Mouse (Mus musculus): ENCODE measurements around the gene 2210011C24Rik. TPM values are rescaled to one million over a fixed set of nuclear protein-coding genes. Genes with fewer than 3 reads are reported as not detected.

Gene 2210011C24Rik
- 0.35 and 1.1 TPM in 2 replicates for polyA plus RNA-seq (2012; rRNA removed)
- polyA plus RNA-seq (2014; fragmentation: Nextera tagmentation; extraction: Ambion mirVana): 0.44 and 2.0 TPM in 2 replicates

GRCm38 (mm10) chr8:84011705-84012498 is at the start of gene 2210011C24Rik:
TSS of gene 2210011C24Rik (minus strand) at chr8:84012171.
- ATAC-seq (ENCODE audit: low FRiP score, low read depth) (no peak), DNase-seq (ENCODE audit: low spot score) (no peak)
- H3K4me1 ChIP-seq (ENCODE audit: control insufficient read depth, insufficient read depth, low read length): peaks cover 23% of the 10 kb centered on the region
- H3K27me3 ChIP-seq (ENCODE audit: control insufficient read depth, insufficient read depth, low read length): peaks cover 40% of the 10 kb centered on the region
- WGBS: under 1% methylated on average over 45 of the region's 45 CpGs
- peak within 1 kb of the TSS; percentile 95 for H3K4me2 ChIP-seq (replicated peaks; ENCODE audit: low read depth, low read length, severe bottlenecking)
- no peaks in the 10 kb centered on the region for H3K9me3 ChIP-seq (ENCODE audit: control insufficient read depth, low read length)
- H3K27ac ChIP-seq (replicated peaks; ENCODE audit: low read depth, low read length): no peak within 1 kb of the TSS
- H3K36me3 ChIP-seq (ENCODE audit: control insufficient read depth, insufficient read depth, low read length): no peaks in the 10 kb centered on the region
- TF ChIP-seq POLR2A (IDR thresholded peaks at IDR 0.05; ENCODE audit: borderline replicate concordance, extremely low read depth, insufficient read depth, insufficient read length): no peak
- peak within 1 kb of the TSS; percentile 49 for H3K9ac ChIP-seq (ENCODE audit: low read depth, low read length, severe bottlenecking)
- peak within 1 kb of the TSS; percentile 57 for H3K4me3 ChIP-seq (replicated peaks; ENCODE audit: low read length)

GRCm38 (mm10) chr8:84060245-84060644 is 48.3 kb upstream of the 2210011C24Rik start:
- Histone ChIP-seq H3K36me3 (ENCODE audit: control insufficient read depth, insufficient read depth, low read length) (no peaks in the 10 kb centered on the region), H3K9ac (ENCODE audit: low read depth, low read length, severe bottlenecking) (no peak overlapping the region), H3K27me3 (ENCODE audit: control insufficient read depth, insufficient read depth, low read length) (no peaks in the 10 kb centered on the region), H3K9me3 (ENCODE audit: control insufficient read depth, low read length) (no peaks in the 10 kb centered on the region), H3K4me2 (replicated peaks; ENCODE audit: low read depth, low read length, severe bottlenecking) (no peak overlapping the region), H3K27ac (replicated peaks; ENCODE audit: low read depth, low read length) (no peak overlapping the region), H3K4me3 (replicated peaks; ENCODE audit: low read length) (no peak overlapping the region), H3K4me1 (ENCODE audit: control insufficient read depth, insufficient read depth, low read length) (no peaks in the 10 kb centered on the region)
- WGBS: 86% methylated on average over 2 of the region's 2 CpGs
- DNase-seq (ENCODE audit: low spot score): no peak
- ATAC-seq (ENCODE audit: low FRiP score, low read depth): no peak
- no peak for TF ChIP-seq POLR2A (IDR thresholded peaks at IDR 0.05; ENCODE audit: borderline replicate concordance, extremely low read depth, insufficient read depth, insufficient read length)

DNA sequence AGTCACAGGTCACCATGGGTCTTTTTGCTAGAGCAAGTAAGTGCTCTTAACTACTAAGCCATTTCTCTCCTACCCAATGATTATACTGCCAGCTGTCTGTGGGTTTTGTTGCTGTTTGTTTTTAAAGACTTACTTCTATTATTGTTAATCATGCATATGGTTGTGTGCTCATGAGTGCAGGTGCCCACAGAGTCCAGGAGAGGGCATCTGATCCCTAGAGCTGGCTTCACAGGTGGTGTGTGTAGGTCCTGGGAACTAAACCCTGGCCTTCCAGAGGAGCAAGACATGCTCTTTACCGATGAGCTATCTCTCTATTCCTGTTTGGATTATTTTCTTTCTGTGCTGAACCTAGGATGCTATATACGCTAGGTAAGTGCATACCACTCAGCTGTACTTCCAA is 47.3 kb upstream of the 2210011C24Rik start:
- 94% methylated on average over 2 of the region's 2 CpGs for WGBS
- H3K4me3 ChIP-seq (replicated peaks; ENCODE audit: low read length): no peak overlapping the region
- TF ChIP-seq POLR2A (IDR thresholded peaks at IDR 0.05; ENCODE audit: borderline replicate concordance, extremely low read depth, insufficient read depth, insufficient read length): no peak
- H3K9me3 ChIP-seq (ENCODE audit: control insufficient read depth, low read length): no peaks in the 10 kb centered on the region
- H3K9ac ChIP-seq (ENCODE audit: low read depth, low read length, severe bottlenecking): no peak overlapping the region
- H3K4me1 ChIP-seq (ENCODE audit: control insufficient read depth, insufficient read depth, low read length): no peaks in the 10 kb centered on the region
- H3K27me3 ChIP-seq (ENCODE audit: control insufficient read depth, insufficient read depth, low read length): no peaks in the 10 kb centered on the region
- DNase-seq (ENCODE audit: low spot score) (no peak), ATAC-seq (ENCODE audit: low FRiP score, low read depth) (no peak)
- no peaks in the 10 kb centered on the region for H3K36me3 ChIP-seq (ENCODE audit: control insufficient read depth, insufficient read depth, low read length)
- no peak overlapping the region for H3K27ac ChIP-seq (replicated peaks; ENCODE audit: low read depth, low read length)
- H3K4me2 ChIP-seq (replicated peaks; ENCODE audit: low read depth, low read length, severe bottlenecking): no peak overlapping the region

GRCm38 (mm10) chr8:84057827-84058226 is 45.9 kb upstream of the 2210011C24Rik start:
- no peak overlapping the region for H3K4me3 ChIP-seq (replicated peaks; ENCODE audit: low read length)
- no peaks in the 10 kb centered on the region for H3K9me3 ChIP-seq (ENCODE audit: control insufficient read depth, low read length)
- H3K4me1 ChIP-seq (ENCODE audit: control insufficient read depth, insufficient read depth, low read length): no peaks in the 10 kb centered on the region
- ATAC-seq (ENCODE audit: low FRiP score, low read depth): no peak
- DNase-seq (ENCODE audit: low spot score): no peak
- no peak overlapping the region for H3K4me2 ChIP-seq (replicated peaks; ENCODE audit: low read depth, low read length, severe bottlenecking)
- no peak overlapping the region for H3K27ac ChIP-seq (replicated peaks; ENCODE audit: low read depth, low read length)
- no peak for TF ChIP-seq POLR2A (IDR thresholded peaks at IDR 0.05; ENCODE audit: borderline replicate concordance, extremely low read depth, insufficient read depth, insufficient read length)
- 87% methylated on average over 1 of the region's 1 CpGs for whole genome bisulfite sequencing
- no peak overlapping the region for H3K9ac ChIP-seq (ENCODE audit: low read depth, low read length, severe bottlenecking)
- no peaks in the 10 kb centered on the region for H3K36me3 ChIP-seq (ENCODE audit: control insufficient read depth, insufficient read depth, low read length)
- H3K27me3 ChIP-seq (ENCODE audit: control insufficient read depth, insufficient read depth, low read length): no peaks in the 10 kb centered on the region

GRCm38 (mm10) chr8:84053229-84053628 is 41.3 kb upstream of the 2210011C24Rik start:
- 92% methylated on average over 5 of the region's 5 CpGs for WGBS

More at GRCm38 (mm10) chr8:84053229-84053628, 41.3 kb upstream of the 2210011C24Rik start:
- no peak overlapping the region for H3K4me3 ChIP-seq (replicated peaks; ENCODE audit: low read length)
- no peak overlapping the region for H3K4me2 ChIP-seq (replicated peaks; ENCODE audit: low read depth, low read length, severe bottlenecking)
- no peaks in the 10 kb centered on the region; the same call in 1 of the 2 replicates for H3K4me1 ChIP-seq (ENCODE audit: control insufficient read depth, insufficient read depth, low read length)
- DNase-seq (ENCODE audit: low spot score) (no peak), ATAC-seq (ENCODE audit: low FRiP score, low read depth) (no peak)
- H3K27ac ChIP-seq (replicated peaks; ENCODE audit: low read depth, low read length): no peak overlapping the region
- no peaks in the 10 kb centered on the region for H3K36me3 ChIP-seq (ENCODE audit: control insufficient read depth, insufficient read depth, low read length)
- H3K9ac ChIP-seq (ENCODE audit: low read depth, low read length, severe bottlenecking): no peak overlapping the region
- no peaks in the 10 kb centered on the region for H3K27me3 ChIP-seq (ENCODE audit: control insufficient read depth, insufficient read depth, low read length)
- H3K9me3 ChIP-seq (ENCODE audit: control insufficient read depth, low read length): no peaks in the 10 kb centered on the region
- no peak for TF ChIP-seq POLR2A (IDR thresholded peaks at IDR 0.05; ENCODE audit: borderline replicate concordance, extremely low read depth, insufficient read depth, insufficient read length)

Data from limb, embryonic 14.5 days (tissue).